Mouse (Mus musculus): ENCODE results near the gene 4930404N11Rik. TPM values are rescaled to one million over a fixed set of nuclear protein-coding genes. Genes with fewer than 3 reads are reported as not detected.

Gene 4930404N11Rik
- polyA plus RNA-seq, 1 experiment from 2014 or later = 0.43 TPM

GRCm38 (mm10) chr10:81358209-81358608 is 7.4 kb downstream of the 4930404N11Rik start:
- ATAC-seq (ENCODE audit: insufficient number of reproducible peaks, insufficient read depth, low FRiP score, low read depth) = no peak
- Histone ChIP-seq H3K27me3 (ENCODE audit: control insufficient read depth, insufficient read depth, low read length) (no peaks in the 10 kb centered on the region; the same call in 1 of the 2 replicates), H3K4me3 (ENCODE audit: low read depth, low read length) (peak overlapping the region; percentile 65), H3K36me3 (ENCODE audit: control insufficient read depth, insufficient read depth, low read length) (no peaks in the 10 kb centered on the region), H3K9me3 (ENCODE audit: control insufficient read depth, low read depth, low read length) (no peaks in the 10 kb centered on the region), H3K27ac (ENCODE audit: low read length) (no peak overlapping the region), H3K9ac (replicated peaks; ENCODE audit: low read depth, low read length) (0 out of 2 replicates have a peak overlapping the region, but pooled peaks have one; percentile 62), H3K4me2 (replicated peaks; ENCODE audit: low read depth, low read length) (peak overlapping the region; percentile 96), H3K4me1 (ENCODE audit: control insufficient read depth, insufficient read depth, low read length) (peaks cover 14% of the 10 kb centered on the region)
- WGBS = 28% methylated on average over 4 of the region's 4 CpGs

DNA sequence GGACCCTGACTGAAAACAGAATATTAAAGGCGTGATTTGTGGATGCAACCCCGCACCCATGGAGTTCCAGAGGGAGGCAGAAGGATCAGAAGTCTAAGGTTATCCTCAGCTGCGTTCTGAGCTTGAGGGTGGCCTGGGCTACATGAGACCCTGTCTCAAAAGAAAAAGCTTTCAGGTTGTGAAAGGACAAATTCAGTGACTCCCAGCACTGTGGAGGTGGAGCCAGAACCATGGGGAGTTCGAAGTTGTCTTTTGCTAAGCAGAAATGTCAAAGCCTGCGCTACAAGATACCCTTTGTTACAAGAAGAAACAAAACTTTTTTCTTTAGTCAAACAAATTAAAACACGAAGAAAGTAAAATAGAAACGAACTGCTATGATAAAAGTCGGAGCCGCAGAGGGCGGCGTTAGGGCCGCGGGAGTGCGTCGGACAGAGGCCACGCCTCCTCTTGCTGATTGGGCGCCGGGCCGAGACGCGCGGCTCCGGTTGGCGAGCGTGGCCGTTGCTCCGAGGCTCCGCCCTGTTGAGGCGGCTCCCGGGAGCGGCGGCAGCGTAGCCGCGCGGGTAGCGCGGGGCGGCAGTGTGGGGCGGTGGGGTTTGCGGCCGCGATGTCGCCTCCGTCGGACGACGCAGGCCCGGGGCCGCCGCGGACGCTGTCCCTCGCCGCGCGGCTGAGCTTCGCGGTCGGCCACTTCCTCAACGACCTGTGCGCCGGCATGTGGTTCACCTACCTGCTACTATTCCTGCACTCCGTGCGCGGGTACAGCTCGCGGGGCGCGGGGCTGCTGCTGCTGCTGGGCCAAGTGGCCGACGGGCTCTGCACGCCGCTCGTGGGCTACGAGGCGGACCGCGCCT is 8.4 kb downstream of the 4930404N11Rik start, which contains the start of gene Mfsd12:
Gene Mfsd12, plus strand, starts transcription at position 501 of the 854 bp plus-strand sequence.
- no peaks in the 10 kb centered on the region for H3K27me3 ChIP-seq (ENCODE audit: control insufficient read depth, insufficient read depth, low read length)
- peak within 1 kb of the TSS; percentile 96 for H3K4me2 ChIP-seq (replicated peaks; ENCODE audit: low read depth, low read length)
- peaks cover 11% of the 10 kb centered on the region for H3K4me1 ChIP-seq (ENCODE audit: control insufficient read depth, insufficient read depth, low read length)
- H3K27ac ChIP-seq (ENCODE audit: low read length) = no peak within 1 kb of the TSS
- peak; percentile 76 for ATAC-seq (ENCODE audit: insufficient number of reproducible peaks, insufficient read depth, low FRiP score, low read depth)
- H3K9me3 ChIP-seq (ENCODE audit: control insufficient read depth, low read depth, low read length) = no peaks in the 10 kb centered on the region
- H3K36me3 ChIP-seq (ENCODE audit: control insufficient read depth, insufficient read depth, low read length) = no peaks in the 10 kb centered on the region
- peak within 1 kb of the TSS; percentile 65 for H3K4me3 ChIP-seq (ENCODE audit: low read depth, low read length)
- 2% methylated on average over 79 of the region's 79 CpGs for WGBS
- H3K9ac ChIP-seq (replicated peaks; ENCODE audit: low read depth, low read length) = peak within 1 kb of the TSS; percentile 62; the same call in 1 of the 2 replicates

GRCm38 (mm10) chr10:81356352-81356990 is 9.1 kb downstream of the 4930404N11Rik start:
- peak overlapping the region; percentile 65 for H3K4me3 ChIP-seq (ENCODE audit: low read depth, low read length)
- ATAC-seq (ENCODE audit: insufficient number of reproducible peaks, insufficient read depth, low FRiP score, low read depth) = no peak
- peak overlapping the region; percentile 96; the same call in 1 of the 2 replicates for H3K4me2 ChIP-seq (replicated peaks; ENCODE audit: low read depth, low read length)
- no peak overlapping the region for H3K9ac ChIP-seq (replicated peaks; ENCODE audit: low read depth, low read length)
- H3K9me3 ChIP-seq (ENCODE audit: control insufficient read depth, low read depth, low read length) = no peaks in the 10 kb centered on the region
- no peak overlapping the region for H3K27ac ChIP-seq (ENCODE audit: low read length)
- peaks cover 11% of the 10 kb centered on the region for H3K4me1 ChIP-seq (ENCODE audit: control insufficient read depth, insufficient read depth, low read length)
- H3K36me3 ChIP-seq (ENCODE audit: control insufficient read depth, insufficient read depth, low read length) = no peaks in the 10 kb centered on the region
- H3K27me3 ChIP-seq (ENCODE audit: control insufficient read depth, insufficient read depth, low read length) = no peaks in the 10 kb centered on the region
- 51% methylated on average over 12 of the region's 12 CpGs for WGBS

DNA sequence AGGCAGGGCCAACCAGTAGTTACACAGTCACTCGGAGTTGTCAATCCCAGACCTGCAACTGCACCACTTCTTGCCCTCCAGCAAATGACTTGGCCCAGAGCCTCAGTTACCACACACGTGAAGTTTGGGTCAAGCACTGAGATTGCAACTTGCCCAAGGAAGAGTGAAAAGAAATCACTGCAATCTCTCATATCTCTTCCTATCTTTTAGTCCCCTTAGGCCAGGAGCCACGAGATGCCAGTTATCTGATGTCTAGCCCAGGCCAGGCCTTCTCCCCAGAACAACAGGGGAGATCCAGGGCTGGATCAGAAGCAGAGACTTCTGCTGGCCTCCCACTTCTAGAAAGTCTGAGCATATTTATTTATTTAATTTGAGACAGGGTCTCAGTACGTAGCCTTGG is 10.1 kb downstream of the 4930404N11Rik start:
- no peak for ATAC-seq (ENCODE audit: insufficient number of reproducible peaks, insufficient read depth, low FRiP score, low read depth)
- Histone ChIP-seq H3K4me2 (replicated peaks; ENCODE audit: low read depth, low read length) (no peak overlapping the region), H3K27me3 (ENCODE audit: control insufficient read depth, insufficient read depth, low read length) (no peaks in the 10 kb centered on the region), H3K9me3 (ENCODE audit: control insufficient read depth, low read depth, low read length) (no peaks in the 10 kb centered on the region), H3K4me3 (ENCODE audit: low read depth, low read length) (no peak overlapping the region), H3K4me1 (ENCODE audit: control insufficient read depth, insufficient read depth, low read length) (peaks cover 11% of the 10 kb centered on the region), H3K9ac (replicated peaks; ENCODE audit: low read depth, low read length) (no peak overlapping the region), H3K36me3 (ENCODE audit: control insufficient read depth, insufficient read depth, low read length) (no peaks in the 10 kb centered on the region), H3K27ac (ENCODE audit: low read length) (no peak overlapping the region)
- 80% methylated on average over 4 of the region's 4 CpGs for WGBS

GRCm38 (mm10) chr10:81354738-81355477 is 10.7 kb downstream of the 4930404N11Rik start:
- no peak for ATAC-seq (ENCODE audit: insufficient number of reproducible peaks, insufficient read depth, low FRiP score, low read depth)
- H3K9me3 ChIP-seq (ENCODE audit: control insufficient read depth, low read depth, low read length) = no peaks in the 10 kb centered on the region
- no peak overlapping the region for H3K27ac ChIP-seq (ENCODE audit: low read length)
- H3K27me3 ChIP-seq (ENCODE audit: control insufficient read depth, insufficient read depth, low read length) = no peaks in the 10 kb centered on the region
- no peak overlapping the region for H3K4me3 ChIP-seq (ENCODE audit: low read depth, low read length)
- no peak overlapping the region for H3K4me2 ChIP-seq (replicated peaks; ENCODE audit: low read depth, low read length)
- H3K4me1 ChIP-seq (ENCODE audit: control insufficient read depth, insufficient read depth, low read length) = peaks cover 11% of the 10 kb centered on the region
- WGBS = 73% methylated on average over 9 of the region's 9 CpGs
- no peaks in the 10 kb centered on the region for H3K36me3 ChIP-seq (ENCODE audit: control insufficient read depth, insufficient read depth, low read length)
- H3K9ac ChIP-seq (replicated peaks; ENCODE audit: low read depth, low read length) = no peak overlapping the region

- no peaks in the 10 kb centered on the region; the same call in 1 of the 2 replicates for H3K36me3 ChIP-seq (ENCODE audit: control insufficient read depth, insufficient read depth, low read length)
- H3K4me3 ChIP-seq (ENCODE audit: low read depth, low read length) = no peak overlapping the region
- H3K9ac ChIP-seq (replicated peaks; ENCODE audit: low read depth, low read length) = no peak overlapping the region
- H3K9me3 ChIP-seq (ENCODE audit: control insufficient read depth, low read depth, low read length) = no peaks in the 10 kb centered on the region
- no peaks in the 10 kb centered on the region for H3K27me3 ChIP-seq (ENCODE audit: control insufficient read depth, insufficient read depth, low read length)
- no peak overlapping the region for H3K4me2 ChIP-seq (replicated peaks; ENCODE audit: low read depth, low read length)
- H3K27ac ChIP-seq (ENCODE audit: low read length) = no peak overlapping the region
- peaks cover 15% of the 10 kb centered on the region for H3K4me1 ChIP-seq (ENCODE audit: control insufficient read depth, insufficient read depth, low read length)
- ATAC-seq (ENCODE audit: insufficient number of reproducible peaks, insufficient read depth, low FRiP score, low read depth) = no peak
- WGBS = 14% methylated on average over 9 of the region's 9 CpGs
Measured at GRCm38 (mm10) chr10:81351678-81352291, 13.8 kb downstream of the 4930404N11Rik start.

- Histone ChIP-seq H3K9ac (replicated peaks; ENCODE audit: low read depth, low read length) (peak within 1 kb of the TSS; percentile 76), H3K4me1 (ENCODE audit: control insufficient read depth, insufficient read depth, low read length) (peaks cover 19% of the 10 kb centered on the region), H3K4me2 (replicated peaks; ENCODE audit: low read depth, low read length) (peak within 1 kb of the TSS; percentile 55), H3K36me3 (ENCODE audit: control insufficient read depth, insufficient read depth, low read length) (no peaks in the 10 kb centered on the region; the same call in 1 of the 2 replicates), H3K27ac (ENCODE audit: low read length) (peak within 1 kb of the TSS; percentile 74), H3K9me3 (ENCODE audit: control insufficient read depth, low read depth, low read length) (no peaks in the 10 kb centered on the region), H3K27me3 (ENCODE audit: control insufficient read depth, insufficient read depth, low read length) (no peaks in the 10 kb centered on the region), H3K4me3 (ENCODE audit: low read depth, low read length) (peak within 1 kb of the TSS; percentile 88)
- ATAC-seq (ENCODE audit: insufficient number of reproducible peaks, insufficient read depth, low FRiP score, low read depth) = peak; percentile 93
- 1% methylated on average over 54 of the region's 54 CpGs for WGBS
Measured at GRCm38 (mm10) chr10:81350351-81351063, 15.1 kb downstream of the 4930404N11Rik start, which contains the start of gene Hmg20b. Gene Hmg20b (minus strand): TSS chr10:81350480.
